Mouse (Mus musculus) heart, adult 9 months (tissue): Measurements from ENCODE around the gene Pi4k2a.
A peak's percentile ranks its signal among the peaks of the same experiment; 100 is the strongest.
"Not testable (repeated sequence)": the region's sequence is repeated elsewhere in the genome, so short reads cannot be mapped to it uniquely, and the experiment has no call there.

Experiments
- DNase-seq, 2 experiments: peaks; one replicate each; pipeline ENCODE4 v3.0.0; 2022; ENCODE audit warnings: low spot score in 2 of 2

Gene Pi4k2a

DNA sequence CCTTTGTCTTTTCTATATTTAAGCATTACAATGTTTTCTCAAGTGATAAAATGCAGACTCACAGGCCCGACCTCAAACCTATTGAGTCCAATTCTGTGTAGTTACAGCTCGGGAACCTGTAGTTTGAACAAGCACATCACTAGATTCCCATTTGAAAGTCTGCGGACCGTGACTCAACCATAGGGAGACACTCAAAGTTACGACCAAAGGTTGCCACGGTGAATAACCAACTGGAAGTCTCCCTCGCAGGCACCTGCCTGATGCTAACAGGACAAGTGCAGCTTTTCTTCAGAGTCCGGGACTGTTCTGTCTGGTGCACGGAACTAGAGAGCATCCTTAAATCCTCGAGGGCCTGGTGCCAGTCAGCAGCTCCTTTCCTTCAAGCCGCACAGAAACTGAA is 9.8 kb upstream of the Pi4k2a start:
- no peak for DNase-seq

DNA sequence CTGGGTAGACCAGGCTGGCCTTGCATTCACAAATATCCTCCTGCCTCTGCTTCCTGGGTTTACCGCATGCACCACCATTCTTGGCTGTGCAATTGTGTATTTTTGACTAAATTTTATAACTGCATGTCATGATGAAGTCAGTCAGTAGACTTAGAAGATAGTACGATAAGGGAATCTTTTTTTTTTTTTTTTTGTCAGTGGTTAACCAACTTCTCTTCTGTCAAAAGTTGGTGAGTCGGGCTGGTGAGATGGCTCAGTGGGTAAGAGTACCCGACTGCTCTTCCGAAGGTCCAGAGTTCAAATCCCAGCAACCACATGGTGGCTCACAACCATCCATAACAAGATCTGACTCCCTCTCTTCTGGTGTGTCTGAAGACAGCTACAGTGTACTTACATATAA is 8.7 kb upstream of the Pi4k2a start:
- DNase-seq: not testable (repeated sequence)

DNA sequence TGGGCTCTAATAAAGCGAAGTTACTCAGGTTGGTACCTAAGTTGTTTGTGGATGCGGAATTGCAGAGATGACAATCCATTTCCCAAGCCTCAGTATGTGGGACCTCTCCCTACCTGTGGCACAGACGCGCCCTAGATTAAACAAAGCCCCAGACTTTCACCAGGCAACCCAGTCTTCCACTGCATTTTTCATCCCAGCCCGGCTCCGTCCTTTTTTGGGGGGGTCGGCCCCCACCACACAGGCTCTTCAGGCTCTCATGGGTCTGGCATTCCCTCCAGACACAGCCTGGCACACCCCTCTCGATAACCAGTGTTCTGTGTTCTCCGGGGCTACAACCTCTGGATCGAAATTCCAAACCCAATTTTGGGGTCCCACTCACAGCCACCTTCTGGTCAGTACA is 4.6 kb upstream of the Pi4k2a start:
- no peak for DNase-seq

GRCm38 (mm10) chr19:42086166-42086565 is 4.1 kb upstream of the Pi4k2a start, which contains the start of gene Morn4:
TSS of gene Morn4 (minus strand) at chr19:42086357.
- peak; percentile 55 to 58 for DNase-seq

- peak; percentile 72 to 73 for DNase-seq
These were observed 1.0 kb upstream of the Pi4k2a start for GRCm38 (mm10) chr19:42089103-42089747.

- no peak for DNase-seq
These were observed 419 bp downstream of the Pi4k2a start for GRCm38 (mm10) chr19:42090637-42091141.

DNA sequence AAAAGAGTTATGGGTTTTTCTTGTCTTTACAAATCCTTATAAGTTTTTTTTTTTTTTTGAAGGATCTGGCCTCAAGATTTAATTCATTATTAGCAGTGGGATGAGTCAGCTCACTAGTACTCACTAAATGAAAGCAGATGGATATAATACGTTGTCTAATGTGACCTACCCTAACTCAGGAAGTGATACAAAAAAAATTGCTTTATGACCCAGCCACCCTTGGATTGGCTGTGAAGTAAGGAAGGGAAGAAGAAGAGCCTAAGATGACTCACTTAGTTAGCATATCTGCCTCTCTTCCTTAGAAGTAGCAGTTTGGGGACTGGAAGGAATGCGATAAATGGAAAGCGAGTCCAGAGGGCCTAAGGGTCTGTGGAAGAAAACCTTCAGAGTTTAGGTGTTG is 9.1 kb downstream of the Pi4k2a start:
- DNase-seq: no peak

GRCm38 (mm10) chr19:42104681-42105080 is 14.4 kb downstream of the Pi4k2a start:
- no peak for DNase-seq

DNA sequence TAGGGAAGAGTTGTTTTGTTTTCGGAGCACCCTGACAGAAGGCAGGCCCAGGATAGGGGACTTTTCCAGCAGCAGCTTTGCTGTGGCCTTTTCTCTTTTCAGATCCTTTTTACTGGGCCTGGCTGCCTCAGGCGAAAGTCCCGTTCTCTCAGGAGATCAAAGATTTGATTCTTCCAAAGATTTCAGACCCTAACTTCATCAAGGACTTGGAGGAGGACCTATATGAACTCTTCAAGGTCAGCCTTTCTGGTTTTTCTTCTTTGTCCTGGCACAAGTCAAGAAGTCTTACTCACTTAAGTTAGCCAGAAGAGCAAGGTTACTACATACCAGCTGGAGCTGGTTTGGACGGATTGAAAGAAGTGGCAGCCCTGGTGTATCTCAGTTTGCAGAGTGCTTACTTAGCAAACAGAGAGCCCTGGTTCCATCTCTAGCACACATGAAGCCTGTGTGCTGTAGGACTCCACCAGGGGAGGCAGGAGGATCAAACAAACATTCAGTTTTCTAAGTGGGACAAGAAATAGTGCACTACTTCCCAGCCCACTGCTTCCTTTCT is 25.6 kb downstream of the Pi4k2a start:
- no peak for DNase-seq

- DNase-seq: no peak
These were observed 27.9 kb downstream of the Pi4k2a start for GRCm38 (mm10) chr19:42118142-42118541.

GRCm38 (mm10) chr19:42118596-42118995 is 28.3 kb downstream of the Pi4k2a start:
- DNase-seq: no peak

DNA sequence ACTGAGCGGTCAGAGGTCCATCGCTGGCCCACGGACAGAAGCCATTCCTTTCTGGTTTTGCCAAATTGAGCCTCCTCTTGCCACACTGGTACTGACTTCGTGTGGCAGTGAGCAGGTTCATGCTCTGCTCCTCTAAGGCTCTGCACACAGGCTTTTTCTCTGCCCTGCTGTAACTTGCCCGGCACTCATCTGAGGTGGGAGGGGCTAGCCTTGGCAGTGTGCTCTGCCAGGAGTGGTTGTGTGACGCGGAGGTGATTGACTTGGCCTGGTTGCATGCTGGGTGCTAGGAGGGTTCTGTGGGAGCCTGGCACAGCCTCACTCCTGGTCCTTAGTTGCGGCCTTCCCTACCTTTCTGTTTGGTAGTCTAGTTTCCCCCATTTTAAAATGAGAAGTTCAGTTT is 30.2 kb downstream of the Pi4k2a start:
- no peak for DNase-seq

DNA sequence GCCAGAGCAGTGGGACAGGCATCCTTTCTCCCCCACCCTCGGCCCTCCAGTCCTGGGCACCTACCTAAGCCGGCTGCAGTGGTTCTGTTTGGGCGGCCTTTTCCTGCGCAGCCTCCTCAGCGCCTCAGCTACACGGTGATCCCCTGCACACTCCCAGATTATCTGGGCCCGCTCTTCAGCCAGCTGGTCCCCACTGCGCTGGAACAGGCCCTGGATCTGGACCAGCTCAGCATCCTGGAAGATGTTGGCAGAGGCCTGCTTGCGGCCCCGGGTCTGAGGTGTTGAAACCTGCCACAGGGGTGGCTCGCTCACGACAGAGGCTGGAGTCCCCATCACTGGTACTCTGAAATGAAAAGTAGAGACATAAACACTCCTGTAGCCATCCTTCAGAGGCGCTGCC is 34.4 kb downstream of the Pi4k2a start:
- DNase-seq: no peak

- DNase-seq: no peak
These were observed 35.4 kb downstream of the Pi4k2a start for GRCm38 (mm10) chr19:42125501-42126218.

GRCm38 (mm10) chr19:42126219-42126605 is 35.9 kb downstream of the Pi4k2a start:
- no peak for DNase-seq

- no peak for DNase-seq
These were observed 36.8 kb downstream of the Pi4k2a start for GRCm38 (mm10) chr19:42127024-42127423.

DNA sequence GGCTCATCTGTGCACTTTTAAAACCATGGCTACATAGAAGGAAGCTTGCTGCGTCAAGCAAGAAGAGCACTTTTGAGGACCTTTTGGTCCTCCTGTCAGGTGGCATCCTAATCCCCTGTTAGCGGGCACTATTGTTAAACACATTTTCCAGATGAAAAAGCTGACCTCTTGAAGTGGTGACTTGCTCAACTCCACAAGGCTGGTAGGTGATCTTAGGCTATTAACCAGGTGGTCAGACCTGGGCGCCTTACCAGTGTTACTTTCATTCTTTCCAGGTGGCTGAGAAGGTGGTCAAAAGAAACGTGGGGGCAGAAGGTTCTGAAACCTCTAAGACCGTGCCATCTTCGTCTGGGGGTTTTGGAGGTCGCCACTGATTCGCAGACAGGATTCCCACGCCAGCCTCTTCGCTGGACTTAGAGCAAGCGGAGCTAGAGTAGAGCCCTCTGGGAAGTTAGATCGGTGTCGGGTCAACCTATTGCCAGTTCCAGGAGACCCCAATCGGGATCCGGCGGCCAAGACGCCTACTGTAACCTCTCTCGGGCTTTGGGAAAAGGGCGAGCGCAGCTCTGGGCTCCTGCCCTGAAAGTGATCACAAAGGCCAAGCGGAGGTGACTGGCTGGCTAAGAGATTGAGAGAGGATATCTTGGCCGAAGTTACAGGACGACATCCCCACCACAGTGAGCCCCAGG is 37.9 kb downstream of the Pi4k2a start:
- no peak for DNase-seq

GRCm38 (mm10) chr19:42128787-42129508 is 38.7 kb downstream of the Pi4k2a start, which contains the start of gene Avpi1:
TSS of gene Avpi1 (minus strand) at chr19:42129059.
- peak; percentile 99 for DNase-seq

DNA sequence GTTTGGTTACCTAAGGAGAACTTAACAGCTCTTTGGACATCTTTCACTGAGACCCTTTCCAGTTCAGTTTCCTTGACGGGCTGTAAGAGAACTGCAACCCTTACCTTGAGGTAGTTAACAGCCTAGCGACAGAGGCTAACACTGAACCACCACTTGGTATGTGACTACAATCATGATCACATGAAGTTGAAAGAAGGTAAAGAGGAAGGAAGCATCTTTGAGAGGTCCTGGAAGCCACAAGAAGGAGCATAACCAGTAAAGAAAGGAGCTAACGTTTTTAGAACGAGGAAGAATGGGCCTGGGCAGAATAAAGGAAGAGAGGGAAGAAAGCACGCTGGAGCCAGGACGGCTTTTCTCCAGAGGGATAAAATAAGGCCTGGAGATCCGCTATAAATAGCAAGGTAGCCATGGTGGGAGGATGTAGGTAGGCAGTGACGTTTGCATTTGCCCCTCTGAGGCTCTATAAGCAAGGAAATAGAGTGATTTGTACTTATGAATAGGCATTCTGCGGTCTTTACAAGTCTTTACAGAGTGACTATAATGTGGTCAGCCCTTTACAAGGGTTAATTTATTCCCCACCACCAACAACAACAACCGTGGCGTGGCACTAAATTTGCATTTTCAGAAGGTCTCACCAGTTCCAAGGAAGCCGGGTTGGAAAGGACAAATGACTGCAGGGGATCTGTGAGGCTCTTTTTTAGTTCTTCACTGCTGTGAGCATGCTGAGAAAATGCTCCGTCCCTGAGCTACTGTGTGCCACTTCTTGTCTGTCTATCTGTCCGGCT is 39.4 kb downstream of the Pi4k2a start:
- DNase-seq: no peak

- no peak for DNase-seq
These were observed 40.0 kb downstream of the Pi4k2a start for GRCm38 (mm10) chr19:42130294-42130606.

GRCm38 (mm10) chr19:42131101-42131500 is 40.8 kb downstream of the Pi4k2a start:
- DNase-seq: no peak
